Mouse (Mus musculus): Measurements from ENCODE around the gene Mrpl14.

The Mrpl14 gene

GRCm38 (mm10) chr17:45727983-45728723 is 42.0 kb downstream of the Mrpl14 start:
- DNase-seq: no peak

DNA sequence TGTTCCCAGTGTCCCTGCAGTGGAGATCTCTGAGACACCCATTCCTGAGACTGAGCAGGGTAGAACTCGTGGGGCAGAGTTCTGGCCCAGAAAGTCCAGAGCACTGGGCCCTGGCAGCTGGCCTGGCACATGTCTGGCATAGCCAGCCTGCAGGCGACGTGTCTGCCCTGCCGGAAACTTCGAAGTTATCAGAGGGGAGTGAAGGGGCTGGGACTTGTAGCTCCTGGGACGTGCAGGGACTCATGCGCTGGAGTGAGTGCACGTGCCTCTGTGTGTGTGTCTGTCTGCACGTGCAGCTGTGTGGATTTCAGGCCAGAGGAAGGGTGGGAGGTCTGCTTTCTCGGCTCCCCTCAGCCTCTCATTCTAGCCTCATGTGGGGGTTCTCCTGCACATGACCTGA is 43.3 kb downstream of the Mrpl14 start:
- DNase-seq: no peak

DNA sequence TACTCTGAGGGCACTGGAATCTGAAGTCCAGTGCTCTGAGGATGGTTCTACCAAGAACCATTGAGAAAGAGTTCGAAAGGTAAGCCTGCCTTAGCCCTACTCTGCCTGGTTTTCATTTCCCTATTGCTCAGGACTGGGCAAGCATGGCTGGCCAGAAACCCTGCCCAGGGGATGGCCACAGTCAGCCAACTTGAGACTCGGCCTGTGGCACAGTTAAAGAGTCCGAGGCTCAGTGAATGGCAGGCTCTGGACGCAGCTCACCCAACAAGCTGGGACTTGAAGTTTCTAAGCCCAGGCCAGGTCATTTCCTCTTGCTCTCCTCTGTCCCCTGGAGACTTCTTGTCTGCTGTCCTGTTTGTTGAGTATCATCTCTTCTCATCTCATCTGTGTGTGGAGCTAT is 44.6 kb downstream of the Mrpl14 start:
- no peak for DNase-seq

GRCm38 (mm10) chr17:45731172-45731864 is 45.2 kb downstream of the Mrpl14 start:
- peak; percentile 70 for DNase-seq

- DNase-seq: peak; percentile 65
These were observed 47.1 kb downstream of the Mrpl14 start for GRCm38 (mm10) chr17:45733038-45733734.

- DNase-seq: peak; percentile 74
These were observed 47.7 kb downstream of the Mrpl14 start, which contains the start of gene 1600014C23Rik for GRCm38 (mm10) chr17:45733735-45734301. 1600014C23Rik (minus strand) TSS chr17:45733844.

GRCm38 (mm10) chr17:45734333-45734732 is 48.2 kb downstream of the Mrpl14 start:
- DNase-seq: no peak

- peak; percentile 26 for DNase-seq
These were observed 48.8 kb downstream of the Mrpl14 start for GRCm38 (mm10) chr17:45734881-45735280.

DNA sequence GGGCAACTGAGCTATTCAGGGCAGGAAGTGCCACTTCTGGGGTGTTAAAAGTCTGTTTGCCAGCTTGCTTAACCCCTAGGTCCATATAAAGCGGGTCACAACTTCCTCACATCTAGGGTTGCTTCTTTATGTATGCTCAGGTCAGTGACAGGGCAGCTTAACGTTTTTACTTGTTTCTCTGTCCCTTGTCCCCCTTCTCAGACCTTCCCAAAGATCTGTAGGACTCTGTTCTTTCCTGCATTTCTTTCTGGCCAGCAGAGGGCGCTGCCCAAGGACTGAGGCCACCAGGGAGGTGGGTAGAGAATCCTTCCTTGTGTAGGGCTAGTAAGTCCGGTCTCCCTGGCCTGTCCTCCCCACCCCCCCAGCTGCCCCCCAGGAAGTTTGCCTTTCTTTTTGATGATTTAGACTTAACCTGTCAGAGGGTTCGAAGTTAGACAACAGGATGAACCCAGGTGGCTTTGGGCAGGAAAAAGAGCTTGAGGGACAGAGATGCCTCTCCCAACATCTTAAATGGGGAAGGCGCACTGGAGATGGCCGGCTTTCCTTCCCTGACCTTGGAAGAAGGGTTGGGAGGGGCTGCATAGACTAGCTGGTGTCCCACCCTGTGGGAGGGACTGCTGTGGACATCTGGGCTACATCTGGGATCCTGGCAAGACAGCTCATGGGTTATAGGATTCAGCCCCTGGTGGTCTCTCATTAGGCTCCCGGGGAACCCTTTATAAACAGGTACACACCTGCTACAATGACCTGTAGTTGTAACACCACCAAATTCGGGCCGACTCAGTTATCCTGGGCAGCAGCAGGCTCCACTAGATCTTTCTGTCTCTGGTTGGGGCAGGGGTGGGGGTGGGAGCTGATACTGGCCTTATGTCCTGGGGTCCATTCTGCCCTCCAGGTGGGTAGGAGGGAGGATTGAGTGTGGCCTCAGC is 49.5 kb downstream of the Mrpl14 start:
- peak; percentile 63 for DNase-seq

- peak; percentile 70 for DNase-seq
These were observed 50.4 kb downstream of the Mrpl14 start for GRCm38 (mm10) chr17:45736311-45737077.

- DNase-seq: no peak
These were observed 51.0 kb downstream of the Mrpl14 start for GRCm38 (mm10) chr17:45737078-45737601.

DNA sequence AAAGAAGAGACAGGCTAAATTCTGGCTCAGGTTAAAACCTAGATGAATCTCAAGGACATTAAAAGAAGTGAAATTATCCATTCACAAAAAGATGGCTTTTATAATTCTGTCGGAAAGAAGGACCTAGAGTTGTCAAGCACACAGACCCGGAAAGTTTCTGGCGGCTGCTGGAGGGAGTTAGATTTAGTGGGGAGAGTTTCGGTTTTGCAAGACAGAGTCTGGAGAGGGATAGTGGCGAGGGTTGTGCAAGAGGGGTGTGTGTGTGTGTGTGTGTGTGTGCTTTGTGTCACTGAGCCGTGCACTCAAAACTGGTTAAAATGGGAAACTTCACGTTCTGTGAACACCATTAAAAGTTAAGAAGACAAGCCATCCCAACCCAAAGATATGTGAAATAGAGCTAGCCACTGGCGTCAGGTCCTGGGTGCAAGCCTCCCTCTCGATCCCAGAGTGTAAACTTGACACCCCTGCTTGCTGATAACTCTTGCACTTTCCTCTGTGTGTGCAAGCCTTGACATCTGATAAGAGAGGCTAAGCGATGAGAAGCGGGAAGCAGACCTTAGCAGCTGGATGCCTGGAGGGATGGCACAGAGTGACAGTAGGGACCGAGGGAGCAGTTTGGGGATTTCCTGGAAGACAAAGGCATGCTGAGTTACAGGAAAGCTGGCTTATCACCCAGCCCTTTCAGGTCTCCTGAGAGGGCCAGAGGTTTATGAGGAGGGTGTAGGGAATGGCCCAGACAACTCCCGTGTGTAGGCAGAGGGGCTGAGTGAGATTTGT is 56.4 kb downstream of the Mrpl14 start:
- no peak for DNase-seq

DNA sequence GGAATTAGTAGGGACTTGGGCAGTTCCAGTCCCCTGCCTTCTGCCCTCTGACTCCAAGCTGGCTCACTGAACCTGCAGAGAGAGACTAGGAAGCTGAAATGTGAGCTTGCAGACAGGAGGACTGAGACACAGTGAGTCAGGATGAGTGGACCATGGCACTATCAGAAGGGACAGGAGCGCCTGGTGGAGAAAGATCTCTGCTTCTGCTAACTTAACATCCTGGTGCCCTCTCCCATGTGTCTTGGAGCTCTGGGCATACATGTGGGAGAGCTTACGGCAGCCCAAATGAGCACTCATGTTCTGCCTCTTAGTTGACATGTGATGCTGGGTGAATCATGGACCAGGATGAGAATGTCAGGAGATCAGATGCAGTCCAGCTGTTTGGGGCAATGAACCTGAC is 59.5 kb downstream of the Mrpl14 start:
- no peak for DNase-seq

DNA sequence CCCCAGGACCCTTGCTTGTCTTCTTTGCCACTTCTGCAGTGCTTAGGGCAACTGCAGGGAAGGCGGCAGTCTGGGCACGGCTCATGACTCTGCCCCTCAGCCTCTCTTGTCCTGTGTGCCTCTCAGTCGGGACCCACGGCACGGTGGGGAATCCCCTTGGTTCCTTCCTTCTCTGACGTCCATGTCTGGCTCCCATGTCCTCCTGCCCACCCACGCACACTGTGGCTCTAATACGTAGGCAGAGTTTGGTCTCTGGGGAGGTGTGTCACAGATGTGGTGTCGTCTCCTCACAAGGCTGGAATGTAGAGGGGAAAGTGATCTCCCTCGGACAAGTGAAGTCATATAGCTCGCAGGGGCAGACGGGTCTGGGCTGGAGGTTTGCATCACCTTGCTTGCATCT is 60.6 kb downstream of the Mrpl14 start:
- no peak for DNase-seq

DNA sequence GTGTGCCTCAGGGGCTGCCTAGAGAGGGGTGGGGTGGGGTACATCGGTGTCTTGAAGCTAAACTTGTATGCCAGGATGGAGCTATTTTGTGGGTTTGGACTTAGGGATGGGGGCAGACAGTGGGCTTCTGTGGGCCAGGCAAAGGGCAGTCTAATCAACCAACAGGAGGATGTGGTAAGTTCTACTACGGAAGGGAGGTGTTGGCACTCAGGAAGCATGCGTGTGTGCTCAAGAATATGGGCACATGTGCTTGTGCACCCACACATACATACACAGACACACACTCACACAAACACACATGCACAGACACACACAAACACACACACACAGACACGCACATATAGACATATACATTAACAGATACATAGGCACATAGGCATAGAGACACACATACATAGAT is 61.2 kb downstream of the Mrpl14 start:
- no peak for DNase-seq
